Mouse (Mus musculus) left cerebral cortex, adult 2 months (tissue): ENCODE results near the gene Dnase1l1. TPM values are rescaled to one million over a fixed set of nuclear protein-coding genes. Genes with fewer than 3 reads are reported as not detected.

Experiments used
- DNase-seq, 2 experiments: peaks; one replicate each; pipeline ENCODE4 v3.0.0; 2021 to 2022; ENCODE audit warnings: low spot score in 2 of 2, mixed read lengths in 1 of 2; ENCODE audit errors: extremely low spot score in 1 of 2
- H3K27ac ChIP-seq: fragments of 200-600 bp; 2 replicates; pipeline ENCODE4 v1.8.1; 2022
- H3K4me3 ChIP-seq: fragments of 200-600 bp; 2 replicates; pipeline ENCODE4 v1.8.1; 2022
- CTCF ChIP-seq: fragments of 200-600 bp; IDR thresholded peaks from 2 replicates; pipeline ENCODE4 v1.8.1; 2022; ENCODE audit warnings: antibody characterized with exemption, mild to moderate bottlenecking, moderate library complexity
- intact Hi-C: fragments of 180-260 bp; cut with DNase I; formaldehyde crosslinking; loops from one replicate; pipeline ENCODE4 v1.15.1; 2025
- long read RNA-seq, 2 experiments: library from polyadenylated mRNA; stranded (forward); transcript quantifications; one replicate each; pipeline ENCODE4 v2.0.0; 2021; ENCODE audit warnings: borderline mapping rate in 2 of 2
- total RNA-seq, 2 experiments: library from RNA; stranded (reverse); gene quantifications; 2 replicates each; pipeline ENCODE4 v1.2.3; 2021

The Dnase1l1 gene
- 1 to 10 TPM; 2.2 to 2.9 TPM for total RNA-seq
- long read RNA-seq, experiment 1, partial matches to known transcripts, result 0 of 1 reads
- long read RNA-seq, experiment 1, other reads (novel, unspliced or antisense), result 0 of 1 reads
- long read RNA-seq, experiment 2, partial matches to known transcripts, result 0 of 2 reads
- long read RNA-seq, experiment 2, other reads (novel, unspliced or antisense), result 2 of 2 reads

DNA sequence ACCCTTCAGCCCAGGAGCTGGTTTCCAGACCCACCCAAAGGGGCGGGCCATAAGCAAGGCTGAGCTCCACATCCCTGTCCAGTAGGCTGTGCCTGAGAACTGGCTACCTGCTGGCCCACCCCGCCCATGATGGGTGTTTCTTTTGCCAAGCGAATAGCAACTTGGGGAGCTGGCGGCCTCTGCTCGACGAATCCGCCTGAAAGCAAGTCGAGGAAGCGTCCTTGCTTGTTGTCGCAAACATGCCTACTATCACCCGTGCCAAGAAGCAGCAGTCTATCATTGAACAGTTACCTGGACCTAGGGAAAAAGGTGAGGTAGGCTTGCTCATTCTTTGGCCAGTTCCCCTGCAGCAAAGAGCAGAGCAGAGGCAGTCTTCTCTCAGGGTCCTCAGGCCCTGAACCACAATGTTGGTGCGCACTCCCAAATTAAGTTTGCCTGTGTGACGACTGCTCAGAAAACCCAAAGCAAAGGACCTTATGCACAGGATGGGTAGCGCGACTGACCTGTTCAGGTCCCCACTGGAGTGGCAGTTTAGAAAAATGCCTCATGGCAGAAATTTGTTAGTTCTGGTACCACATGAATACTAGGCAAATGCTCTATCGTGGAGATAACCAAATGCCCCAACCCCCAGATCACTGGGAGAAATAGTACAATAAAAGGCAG lies at the start of gene Dnase1l1, which contains the start of gene Taz:
Dnase1l1 (minus strand) TSS at position 606 of the 663 bp plus-strand sequence.
Taz (plus strand) TSS at position 181 of the 663 bp plus-strand sequence.
- peak in 1 of 2 experiments; percentile 54 for DNase-seq
- no peak for TF ChIP-seq CTCF
- H3K27ac ChIP-seq, result peak within 1 kb of the TSS; percentile 81
- intact Hi-C loops, result loop anchor here (2.0 kb wide), 1 partner anchor 15 kb away; the partner anchor contains the start of gene Atp6ap1
- H3K4me3 ChIP-seq, result peak within 1 kb of the TSS; percentile 63

DNA sequence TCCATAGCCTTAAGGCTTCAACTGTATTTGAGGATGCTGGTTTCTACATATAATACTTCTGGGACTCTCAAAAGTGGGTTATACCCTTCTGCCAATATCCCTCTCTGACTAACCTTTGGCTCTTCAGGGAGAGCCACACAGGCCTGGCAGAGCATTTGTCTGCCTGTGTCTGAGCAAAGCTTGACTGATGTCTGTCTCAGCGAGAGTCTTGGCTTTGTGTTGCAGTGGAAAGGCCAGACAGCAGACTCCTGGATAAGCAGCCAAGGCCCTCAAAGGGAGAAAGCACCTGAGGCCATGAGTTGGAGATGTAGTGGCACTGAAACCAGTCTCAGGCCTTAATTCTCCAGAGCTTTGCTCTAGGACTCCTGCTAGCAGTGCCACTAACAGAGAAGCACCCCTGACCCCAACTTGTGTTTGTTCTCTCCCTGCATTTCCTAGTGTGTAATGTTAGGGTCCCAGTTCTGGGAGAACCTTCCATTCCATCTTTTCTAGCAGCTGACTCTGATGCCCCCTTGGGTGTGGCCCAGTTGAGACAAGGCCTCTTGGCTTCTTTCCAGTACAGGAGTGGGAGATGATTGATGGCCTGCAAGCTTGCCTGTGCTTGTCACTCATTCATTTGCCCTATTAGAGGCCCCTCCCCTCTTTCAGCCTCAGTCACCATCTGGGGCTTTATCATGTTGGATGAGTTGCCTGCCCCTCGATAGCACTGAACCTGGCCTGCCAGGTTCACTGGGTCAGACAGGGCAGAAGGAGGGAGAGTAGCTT lies 48.2 kb upstream of the Dnase1l1 start:
- no peak for TF ChIP-seq CTCF
- H3K4me3 ChIP-seq, result no peak overlapping the region
- DNase-seq, result no peak
- no peak overlapping the region for H3K27ac ChIP-seq
- intact Hi-C loops, result no loop called here

- Histone ChIP-seq H3K4me3 (peak overlapping the region; percentile 58), H3K27ac (peak overlapping the region; percentile 89)
- intact Hi-C loops, result loop anchor here (2.0 kb wide), 1 partner anchor 20 kb away; no protein-coding TSS in a partner anchor
- no peak for TF ChIP-seq CTCF
- DNase-seq, result no peak
Observed at GRCm38 (mm10) chrX:74329215-74329671, 47.1 kb upstream of the Dnase1l1 start.

GRCm38 (mm10) chrX:74328725-74329161 lies 46.6 kb upstream of the Dnase1l1 start, which contains the start of gene Plxna3:
Gene Plxna3 (plus strand): TSS chrX:74329066.
- no peak for TF ChIP-seq CTCF
- Histone ChIP-seq H3K27ac (peak within 1 kb of the TSS; percentile 89), H3K4me3 (peak within 1 kb of the TSS; percentile 58)
- intact Hi-C loops, result loop anchor here (2.0 kb wide), 1 partner anchor 20 kb away; no protein-coding TSS in a partner anchor
- peak; percentile 33 to 50 for DNase-seq

- DNase-seq, result peak; percentile 83 to 89
- Histone ChIP-seq H3K27ac (peak within 1 kb of the TSS; percentile 84), H3K4me3 (peak within 1 kb of the TSS; percentile 65)
- intact Hi-C loops, result no loop called here
- no peak for TF ChIP-seq CTCF
Observed at GRCm38 (mm10) chrX:74312540-74313464, 30.7 kb upstream of the Dnase1l1 start, which contains the start of gene Fam50a. Gene Fam50a (plus strand): TSS chrX:74313033.

GRCm38 (mm10) chrX:74304867-74305700 lies 22.9 kb upstream of the Dnase1l1 start, which contains the start of gene Gdi1:
Gene Gdi1 (plus strand): TSS chrX:74304998.
- peak within 1 kb of the TSS; percentile 97 for H3K27ac ChIP-seq
- intact Hi-C loops, result no loop called here
- peak within 1 kb of the TSS; percentile 59 for H3K4me3 ChIP-seq
- peak; percentile 59 to 70 for DNase-seq
- TF ChIP-seq CTCF, result peak; percentile 38

- TF ChIP-seq CTCF, result no peak
- no peak overlapping the region for H3K27ac ChIP-seq
- H3K4me3 ChIP-seq, result no peak overlapping the region
- intact Hi-C loops, result no loop called here
- no peak for DNase-seq
Observed at GRCm38 (mm10) chrX:74299721-74300120, 17.6 kb upstream of the Dnase1l1 start.

DNA sequence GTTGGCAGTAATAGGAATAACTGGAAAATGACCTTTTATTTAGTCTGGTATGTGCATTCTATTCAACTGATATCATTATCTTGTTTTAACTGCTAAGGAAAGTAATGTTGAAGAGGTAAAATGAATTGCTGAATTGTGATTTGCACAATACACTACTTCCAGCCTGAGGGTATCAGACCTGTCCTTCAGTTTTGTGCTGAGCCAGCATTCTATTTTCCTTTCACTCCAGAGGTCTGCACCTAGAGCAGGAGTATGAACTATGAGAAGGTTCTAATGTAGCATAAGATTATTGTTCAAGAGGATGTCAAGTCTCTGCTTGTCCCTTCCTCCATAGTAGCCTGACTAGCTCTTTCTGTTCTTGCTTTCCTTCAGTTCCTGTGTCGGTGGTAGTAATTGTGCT lies 16.2 kb upstream of the Dnase1l1 start:
- TF ChIP-seq CTCF, result no peak
- Histone ChIP-seq H3K27ac (no peak overlapping the region), H3K4me3 (no peak overlapping the region; the same call in 1 of the 2 replicates)
- intact Hi-C loops, result no loop called here
- no peak for DNase-seq

GRCm38 (mm10) chrX:74296538-74297448 lies 14.7 kb upstream of the Dnase1l1 start, which contains the start of gene Atp6ap1:
Gene Atp6ap1 (plus strand): TSS chrX:74297097.
- TF ChIP-seq CTCF, result no peak
- H3K27ac ChIP-seq, result peak within 1 kb of the TSS; percentile 87
- H3K4me3 ChIP-seq, result peak within 1 kb of the TSS; percentile 58
- intact Hi-C loops, result loop anchor here (2.0 kb wide), 1 partner anchor 14 kb away; the partner anchor contains the start of gene Dnase1l1
- DNase-seq, result peak; percentile 88 to 91
